Mouse (Mus musculus) ovary, postnatal 10 days (tissue): ENCODE measurements around the gene Phactr2.
"Not testable (repeated sequence)": the region's sequence is repeated elsewhere in the genome, so short reads cannot be mapped to it uniquely, and the experiment has no call there.

Experiments used
- DNase-seq: peaks from one replicate; pipeline ENCODE4 v3.0.0; 2022; ENCODE audit warnings: low spot score

Gene Phactr2

GRCm38 (mm10) chr10:13212326-13212725 lies 261.9 kb downstream of the Phactr2 start:
- no peak for DNase-seq

GRCm38 (mm10) chr10:13209930-13210637 lies 264.1 kb downstream of the Phactr2 start:
- DNase-seq: no peak

GRCm38 (mm10) chr10:13209506-13209905 lies 264.7 kb downstream of the Phactr2 start:
- DNase-seq: no peak

- DNase-seq: no peak
Observed at GRCm38 (mm10) chr10:13209061-13209460, 265.2 kb downstream of the Phactr2 start.

DNA sequence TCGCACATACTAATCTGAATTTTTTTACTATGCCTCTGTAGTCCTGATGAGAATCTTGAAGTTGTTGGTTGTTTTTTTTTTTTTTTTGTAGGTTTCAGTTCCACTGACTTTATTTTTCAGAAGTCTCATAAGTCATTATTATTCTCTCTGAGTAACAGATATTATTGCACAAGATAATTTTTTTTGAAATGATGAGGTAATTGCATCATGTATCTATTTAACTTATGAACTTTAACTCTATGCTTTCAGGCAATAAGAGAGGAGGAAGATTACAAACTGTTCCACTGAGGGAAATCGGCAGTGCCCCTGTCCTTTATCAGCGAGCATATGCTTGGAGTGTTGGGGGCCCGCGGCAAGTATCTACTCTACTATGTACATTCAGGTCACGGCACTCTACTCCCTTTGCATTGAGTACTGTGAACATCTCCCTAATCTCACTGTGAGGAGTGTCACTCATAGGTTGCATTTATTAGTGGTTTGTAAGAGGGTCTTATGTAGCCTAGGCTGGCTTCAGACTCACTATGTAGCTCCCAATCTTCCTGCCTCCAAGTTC lies 272.4 kb downstream of the Phactr2 start:
- no peak for DNase-seq

DNA sequence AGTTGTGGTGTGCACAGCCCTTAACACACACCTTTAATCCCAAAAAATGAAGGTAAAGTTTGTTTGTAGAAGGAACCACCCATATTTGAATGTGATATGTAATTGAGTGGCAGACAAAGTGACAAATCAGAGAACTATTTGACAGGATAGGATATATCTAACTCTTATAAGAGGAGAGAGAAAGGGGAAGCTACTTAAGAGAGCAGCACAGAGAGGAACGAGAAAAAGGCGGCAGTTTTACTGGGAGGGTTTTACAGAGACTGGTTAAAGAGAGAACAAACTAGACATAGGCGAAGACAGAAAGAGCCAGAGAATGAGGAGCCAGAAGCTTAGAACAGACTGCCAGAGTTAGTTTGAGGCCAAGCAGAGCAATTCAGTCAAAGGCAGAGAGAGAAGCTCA lies 273.4 kb downstream of the Phactr2 start:
- DNase-seq: no peak

DNA sequence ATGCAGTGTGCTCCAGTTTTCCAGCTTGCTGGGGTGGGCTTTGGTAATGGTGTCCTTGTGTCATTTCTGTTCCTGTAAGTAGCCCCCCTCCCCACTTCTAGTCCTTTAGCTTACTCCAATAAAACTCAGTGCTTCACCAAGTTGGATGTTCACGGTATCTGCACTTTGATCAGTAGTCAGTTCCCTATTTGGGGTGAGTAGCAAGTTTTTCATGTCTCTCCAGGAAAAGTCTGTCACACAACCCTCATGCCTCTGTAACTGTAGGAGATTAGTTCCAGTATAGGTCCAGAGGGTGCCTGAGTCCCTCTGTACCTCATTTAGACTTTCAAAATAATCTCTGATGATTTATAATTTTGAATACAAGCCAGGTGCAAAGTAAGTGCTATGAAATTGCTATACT lies 275.0 kb downstream of the Phactr2 start:
- no peak for DNase-seq

DNA sequence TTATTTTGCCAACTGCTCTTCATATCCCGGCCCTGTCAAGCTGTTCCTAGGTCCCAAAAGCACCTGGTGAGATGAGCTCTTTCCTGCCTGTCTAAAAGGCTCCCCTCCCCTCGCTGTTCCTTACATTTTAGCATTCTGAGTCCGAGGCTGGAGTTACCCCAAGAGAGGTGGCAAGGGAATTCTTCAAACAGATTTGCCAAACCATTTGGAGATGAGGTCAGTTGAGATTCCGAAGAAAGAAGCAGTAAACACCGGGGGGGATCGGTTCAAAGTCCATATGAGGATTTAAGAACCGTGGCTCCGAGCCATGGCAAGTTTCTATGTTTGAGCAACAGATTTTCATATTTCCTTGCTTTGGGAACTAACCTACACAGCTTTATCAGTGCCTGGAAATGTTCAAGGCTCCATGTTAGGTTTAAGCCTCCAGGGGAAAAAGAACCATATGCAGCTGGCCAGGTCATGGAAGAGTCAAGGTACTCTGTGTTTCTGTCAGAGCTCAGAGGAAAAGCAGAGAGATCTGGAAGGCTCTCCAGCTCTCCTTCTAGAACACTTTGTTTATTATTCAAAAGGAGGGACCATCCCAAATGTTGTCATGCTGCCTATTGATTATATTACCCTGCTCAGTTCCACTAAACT lies 277.2 kb downstream of the Phactr2 start:
- DNase-seq: no peak

- not testable (repeated sequence) for DNase-seq
Observed at GRCm38 (mm10) chr10:13193496-13193895, 280.7 kb downstream of the Phactr2 start.

DNA sequence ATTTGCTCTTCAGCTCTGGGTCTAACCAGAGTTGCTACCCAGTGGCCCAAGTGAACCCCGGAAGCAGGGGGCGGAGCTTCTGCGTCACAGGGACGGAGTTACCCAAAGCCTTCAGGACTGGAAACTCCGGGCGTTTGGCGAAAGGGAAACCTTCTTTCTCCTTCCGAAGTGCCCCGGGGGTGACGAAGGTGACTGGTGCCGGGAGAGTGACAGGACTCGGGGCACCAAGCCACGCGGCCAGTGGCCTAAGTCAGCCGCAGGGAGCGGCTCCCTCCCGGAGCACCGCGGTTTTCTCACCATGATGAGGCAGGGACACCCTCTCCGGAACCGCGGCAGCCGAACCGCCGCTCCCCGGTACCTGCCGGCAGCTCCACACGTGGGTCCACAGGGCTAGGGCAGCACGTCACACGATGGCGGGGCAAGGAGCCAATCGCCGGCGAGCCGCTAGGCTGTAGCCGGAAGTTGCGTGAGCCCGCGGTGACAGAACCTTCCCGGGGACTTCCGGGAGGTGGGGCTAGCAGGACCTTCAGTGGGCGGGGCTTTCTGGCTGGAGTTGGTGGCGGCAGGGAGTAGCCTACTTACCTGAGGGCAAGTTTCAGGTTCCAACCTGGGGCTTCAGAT lies 281.4 kb downstream of the Phactr2 start, which contains the start of gene Ltv1:
TSS of gene Ltv1 (minus strand) at position 438 of the 621 bp plus-strand sequence.
- peak; percentile 83 for DNase-seq

- no peak for DNase-seq
Observed at GRCm38 (mm10) chr10:13189881-13190280, 284.3 kb downstream of the Phactr2 start.

DNA sequence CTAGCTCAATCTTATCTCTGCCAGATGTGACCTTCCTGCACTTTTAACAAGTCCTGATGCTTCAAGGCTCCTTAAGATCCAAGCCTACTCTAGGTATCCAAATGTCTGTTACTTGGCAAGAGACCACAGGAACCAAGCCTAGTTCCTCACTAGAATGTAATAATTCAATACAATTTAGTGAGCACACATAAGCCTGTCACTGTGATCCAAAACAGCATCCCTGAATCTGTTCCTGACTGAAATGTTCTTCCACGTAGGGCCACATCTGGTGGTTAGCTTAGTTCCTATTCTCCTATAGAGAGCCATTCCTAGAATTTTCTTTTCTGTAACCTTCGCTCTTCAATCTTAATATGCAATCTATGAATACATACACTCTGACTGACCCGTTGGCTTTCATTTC lies 287.5 kb downstream of the Phactr2 start:
- DNase-seq: no peak

DNA sequence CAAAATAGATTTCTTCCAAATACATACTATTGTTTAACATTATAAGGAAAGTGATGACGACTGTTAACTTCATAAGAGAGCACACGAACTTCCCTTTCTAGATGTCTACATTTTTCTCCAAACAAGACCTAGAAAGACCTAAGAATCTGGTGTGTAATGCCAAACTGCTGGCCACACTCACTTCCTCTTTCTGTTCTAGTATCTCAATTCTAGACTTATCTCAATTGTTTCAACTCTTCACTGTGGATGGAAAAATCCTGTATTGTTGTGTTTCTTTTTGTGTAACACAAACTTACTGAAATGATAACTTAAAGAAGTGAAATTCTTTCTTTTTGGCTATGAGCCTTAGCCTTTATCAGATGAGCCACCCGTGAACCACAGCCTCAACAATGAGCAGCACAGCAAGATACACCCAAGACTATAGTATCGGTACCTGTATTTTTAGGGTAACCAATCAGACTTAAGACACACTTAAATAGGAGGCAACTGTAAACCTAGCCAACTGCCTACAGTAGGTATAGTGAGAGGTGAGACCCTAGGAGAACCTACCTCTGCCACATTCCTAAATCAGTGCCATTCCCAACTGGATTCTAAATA lies 289.9 kb downstream of the Phactr2 start:
- DNase-seq: no peak

DNA sequence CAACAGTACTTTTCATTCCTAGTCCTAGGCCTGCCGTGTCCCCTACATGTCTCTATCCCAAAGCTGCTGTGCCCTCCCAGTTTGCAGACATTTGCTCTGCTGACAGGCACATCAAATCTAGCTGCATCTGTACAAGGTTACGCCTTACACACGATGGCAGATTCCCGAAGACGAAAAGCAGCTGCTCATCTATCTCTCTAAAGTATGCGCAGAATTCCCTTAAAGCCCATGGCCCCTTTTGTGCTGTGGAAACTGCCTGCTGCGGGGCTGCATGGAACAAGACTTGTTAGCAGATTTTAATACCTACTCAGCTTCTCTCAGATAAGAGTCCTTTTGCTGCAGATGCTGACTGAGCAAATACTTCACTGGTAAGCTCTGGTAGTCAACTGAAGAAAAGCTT lies 294.0 kb downstream of the Phactr2 start:
- no peak for DNase-seq

- DNase-seq: no peak
Observed at GRCm38 (mm10) chr10:13177973-13178624, 296.1 kb downstream of the Phactr2 start, which contains the start of gene Zc2hc1b. Gene Zc2hc1b, minus strand, starts transcription at chr10:13178023.

- DNase-seq: no peak
Observed at GRCm38 (mm10) chr10:13175866-13176265, 298.3 kb downstream of the Phactr2 start.

- DNase-seq: no peak
Observed at GRCm38 (mm10) chr10:13172798-13173221, 301.4 kb downstream of the Phactr2 start.

DNA sequence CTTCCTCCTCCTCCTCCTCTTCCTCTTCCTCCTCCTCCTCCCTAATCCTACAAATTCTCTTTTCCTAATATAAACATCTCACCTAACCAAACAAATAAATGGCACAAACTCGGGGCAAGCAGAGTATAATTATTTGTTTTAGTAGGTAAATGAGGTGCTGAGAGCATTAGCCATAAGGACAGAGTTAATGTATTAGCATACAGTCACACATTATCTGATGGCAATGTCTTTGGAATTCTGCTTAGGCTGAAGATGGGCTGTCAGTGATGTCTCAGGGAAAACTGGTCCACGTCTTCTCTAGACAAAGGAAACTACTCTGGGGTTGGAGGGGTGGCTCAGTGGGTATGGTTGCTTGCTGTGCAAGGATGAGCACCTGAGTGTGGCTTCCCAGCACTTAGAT lies 302.8 kb downstream of the Phactr2 start:
- no peak for DNase-seq

DNA sequence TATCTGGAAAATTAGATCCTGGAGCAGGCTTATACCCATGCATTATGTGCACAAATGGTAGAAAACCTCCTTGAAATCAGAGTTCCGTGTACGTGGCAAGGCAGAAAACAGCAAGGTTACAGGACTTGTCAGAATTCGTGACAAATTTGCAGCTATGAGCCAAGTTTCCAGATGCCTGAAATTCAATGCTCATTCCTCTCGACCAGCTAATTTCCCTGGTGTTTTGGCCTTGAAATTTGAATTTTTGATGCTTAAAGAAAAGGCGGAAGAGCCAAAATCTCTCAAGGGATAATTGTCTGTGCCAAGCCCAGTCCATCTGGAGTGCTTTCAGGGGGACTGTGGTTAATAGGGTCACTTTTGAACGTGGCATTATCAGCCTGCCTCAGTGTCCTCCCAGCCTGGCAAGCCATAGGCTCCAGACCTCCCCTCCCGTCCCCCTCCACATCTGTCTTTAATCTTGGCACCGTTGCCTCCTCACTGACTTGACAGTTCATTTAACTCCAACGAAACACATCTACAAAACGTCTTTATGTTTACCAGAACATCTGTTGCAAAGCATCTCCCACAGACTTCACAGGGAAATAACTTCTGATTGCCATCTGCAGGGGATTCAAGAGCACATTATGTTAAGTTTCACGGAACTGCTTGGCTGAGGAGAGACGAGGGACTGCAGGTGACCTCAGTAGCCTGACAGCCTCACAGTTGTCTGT lies 303.3 kb downstream of the Phactr2 start:
- DNase-seq: no peak

GRCm38 (mm10) chr10:13168461-13168860 lies 305.8 kb downstream of the Phactr2 start:
- no peak for DNase-seq

GRCm38 (mm10) chr10:13162031-13162430 lies 312.2 kb downstream of the Phactr2 start:
- DNase-seq: no peak
